Mouse (Mus musculus) MEL (cell line): ENCODE data around the gene Amz2. TPM values are rescaled to one million over a fixed set of nuclear protein-coding genes. Genes with fewer than 3 reads are reported as not detected.

Experiments
- DNase-seq: peaks from one replicate; pipeline ENCODE4 v3.0.0; 2011; ENCODE audit warnings: low read depth, low spot score
- H3K27ac ChIP-seq: 2 replicates; pipeline ENCODE4 v1.5.1; 2012; ENCODE audit warnings: low read depth, mild to moderate bottlenecking, control low read depth, low read length, moderate library complexity; ENCODE audit not compliant: control insufficient read depth
- H3K27me3 ChIP-seq, 2 experiments: fragments of 150-350 bp in 1 of 2; sonication (generic) in 1 of 2; 2 replicates each; pipeline ENCODE4 v1.6.1; 2012; ENCODE audit warnings: low read length in 2 of 2, mild to moderate bottlenecking in 2 of 2, improper control_type of control experiment in 1 of 2, moderate library complexity in 1 of 2; ENCODE audit not compliant: insufficient read depth in 2 of 2, control insufficient read depth in 1 of 2
- H3K36me3 ChIP-seq, 2 experiments: 2 replicates each; pipeline ENCODE4 v1.6.1; 2012 to 2014; ENCODE audit warnings: low read length in 2 of 2, improper control_type of control experiment in 1 of 2, inconsistent platforms in 1 of 2, mild to moderate bottlenecking in 1 of 2; ENCODE audit not compliant: insufficient read depth in 2 of 2, control insufficient read depth in 1 of 2
- H3K4me1 ChIP-seq, 2 experiments: fragments of 150-350 bp in 1 of 2; sonication (generic) in 1 of 2; 2 replicates each; pipeline ENCODE4 v1.6.1; 2012; ENCODE audit warnings: low read length in 2 of 2, improper control_type of control experiment in 1 of 2, mild to moderate bottlenecking in 1 of 2; ENCODE audit not compliant: insufficient read depth in 2 of 2, control insufficient read depth in 1 of 2
- H3K4me3 ChIP-seq, 2 experiments: fragments of 150-350 bp in 1 of 2; sonication (generic) in 1 of 2; 2 replicates each; pipeline ENCODE4 v1.5.1; 2012; ENCODE audit warnings: low read depth in 2 of 2, low read length in 2 of 2, mild to moderate bottlenecking in 2 of 2, moderate library complexity in 2 of 2, control low read depth in 1 of 2, improper control_type of control experiment in 1 of 2; ENCODE audit not compliant: control insufficient read depth in 1 of 2, insufficient read depth in 1 of 2
- H3K79me2 ChIP-seq: 2 replicates; pipeline ENCODE4 v1.6.1; 2012; ENCODE audit warnings: mild to moderate bottlenecking, low read length, moderate library complexity; ENCODE audit not compliant: control insufficient read depth, poor library complexity, insufficient read depth
- H3K9ac ChIP-seq: 2 replicates; pipeline ENCODE4 v1.6.1; 2012; ENCODE audit warnings: low read depth, mild to moderate bottlenecking, control low read depth, low read length, moderate library complexity; ENCODE audit not compliant: control insufficient read depth, poor library complexity, severe bottlenecking
- H3K9me3 ChIP-seq: fragments of 150-350 bp; sonication (generic); replicated peaks from 2 replicates; pipeline ENCODE4 v1.6.1; 2012; ENCODE audit warnings: mild to moderate bottlenecking, low read length, improper control_type of control experiment, moderate library complexity; ENCODE audit not compliant: insufficient read depth
- CHD2 ChIP-seq: IDR thresholded peaks from 2 replicates; pipeline ENCODE4 v1.6.1; 2011; ENCODE audit warnings: low read length, improper control_type of control experiment
- CTCF ChIP-seq, 3 experiments: IDR thresholded peaks in 2 of 3; conservative IDR thresholded peaks in 1 of 3; 2 replicates each; pipeline ENCODE4 v1.5.1; 2011 to 2012; ENCODE audit warnings: low read length in 3 of 3, low read depth in 2 of 3, mild to moderate bottlenecking in 2 of 3, improper control_type of control experiment in 1 of 3, inconsistent platforms in 1 of 3, mixed read lengths in 1 of 3, moderate library complexity in 1 of 3; ENCODE audit not compliant: control insufficient read depth in 1 of 3, insufficient read depth in 1 of 3, poor library complexity in 1 of 3, severe bottlenecking in 1 of 3
- ELF1 ChIP-seq: IDR thresholded peaks from 2 replicates; pipeline ENCODE4 v1.6.1; 2014; ENCODE audit warnings: low read depth, mild to moderate bottlenecking, inconsistent platforms, low read length, improper control_type of control experiment, moderate library complexity
- ETS1 ChIP-seq: IDR thresholded peaks from 2 replicates; pipeline ENCODE4 v1.6.1; 2012; ENCODE audit warnings: low read depth, mild to moderate bottlenecking, inconsistent platforms, low read length, improper control_type of control experiment, moderate library complexity
- JUND ChIP-seq: IDR thresholded peaks from 2 replicates; pipeline ENCODE4 v1.6.1; 2011; ENCODE audit warnings: low read depth, mild to moderate bottlenecking, improper control_type of control experiment, low read length
- KAT2A ChIP-seq: conservative IDR thresholded peaks from 2 replicates; pipeline ENCODE4 v1.6.1; 2012; ENCODE audit warnings: low read depth, low read length, improper control_type of control experiment, inconsistent platforms
- MEF2A ChIP-seq: IDR thresholded peaks from 2 replicates; pipeline ENCODE4 v1.6.1; 2014; ENCODE audit warnings: low read depth, mild to moderate bottlenecking, inconsistent platforms, low read length, improper control_type of control experiment; ENCODE audit not compliant: poor library complexity, insufficient replicate concordance, severe bottlenecking; ENCODE audit errors: extremely low read depth
- MYC ChIP-seq: IDR thresholded peaks from 2 replicates; pipeline ENCODE4 v1.6.1; 2011; ENCODE audit warnings: low read depth, mild to moderate bottlenecking, low read length, improper control_type of control experiment, moderate library complexity
- NELFE ChIP-seq: IDR thresholded peaks from 2 replicates; pipeline ENCODE4 v1.6.1; 2011; ENCODE audit warnings: low read depth, low read length, improper control_type of control experiment
- NRF1 ChIP-seq: IDR thresholded peaks from 2 replicates; pipeline ENCODE4 v1.6.1; 2014; ENCODE audit warnings: low read depth, mild to moderate bottlenecking, inconsistent platforms, low read length, improper control_type of control experiment, moderate library complexity; ENCODE audit not compliant: poor library complexity, insufficient read depth, severe bottlenecking
- POLR2A ChIP-seq, 2 experiments: IDR thresholded peaks; 2 replicates each; pipeline ENCODE4 v1.6.1; 2011 to 2012; ENCODE audit warnings: low read length in 2 of 2, mild to moderate bottlenecking in 2 of 2, control low read depth in 1 of 2, improper control_type of control experiment in 1 of 2, low read depth in 1 of 2, moderate library complexity in 1 of 2; ENCODE audit not compliant: control insufficient read depth in 1 of 2, insufficient read depth in 1 of 2, poor library complexity in 1 of 2
- POLR2AphosphoS5 ChIP-seq: IDR thresholded peaks from 2 replicates; pipeline ENCODE4 v1.6.1; 2012; ENCODE audit warnings: low read depth, borderline replicate concordance, mild to moderate bottlenecking, inconsistent platforms, low read length, moderate library complexity, mixed read lengths
- RAD21 ChIP-seq: IDR thresholded peaks from 2 replicates; pipeline ENCODE4 v1.6.1; 2011; ENCODE audit warnings: mild to moderate bottlenecking, low read depth, low read length, improper control_type of control experiment
- RCOR1 ChIP-seq: IDR thresholded peaks from 2 replicates; pipeline ENCODE4 v1.6.1; 2012; ENCODE audit warnings: low read depth, mild to moderate bottlenecking, inconsistent platforms, low read length, improper control_type of control experiment
- SIN3A ChIP-seq: IDR thresholded peaks from 2 replicates; pipeline ENCODE4 v1.6.1; 2012; ENCODE audit warnings: low read length, improper control_type of control experiment, inconsistent platforms
- SMC3 ChIP-seq: IDR thresholded peaks from 2 replicates; pipeline ENCODE4 v1.6.1; 2011; ENCODE audit warnings: low read depth, low read length, improper control_type of control experiment
- TCF12 ChIP-seq: IDR thresholded peaks from 2 replicates; pipeline ENCODE4 v1.6.1; 2014; ENCODE audit warnings: low read depth, mild to moderate bottlenecking, inconsistent platforms, low read length, improper control_type of control experiment, moderate library complexity
- USF1 ChIP-seq: IDR thresholded peaks from 2 replicates; pipeline ENCODE4 v1.6.1; 2014; ENCODE audit warnings: low read depth, mild to moderate bottlenecking, inconsistent platforms, low read length, improper control_type of control experiment, moderate library complexity
- ZC3H11A ChIP-seq: IDR thresholded peaks from 2 replicates; pipeline ENCODE4 v1.6.1; 2012; ENCODE audit warnings: low read depth, mild to moderate bottlenecking, inconsistent platforms, low read length, improper control_type of control experiment
- ZKSCAN1 ChIP-seq: IDR thresholded peaks from 2 replicates; pipeline ENCODE4 v1.6.1; 2012; ENCODE audit warnings: low read depth, mild to moderate bottlenecking, inconsistent platforms, low read length, improper control_type of control experiment, moderate library complexity
- polyA plus RNA-seq, 2 experiments: library from polyadenylated mRNA; stranded (reverse) in 1 of 2; unstranded in 1 of 2; fragments of >175 nt in 1 of 2; fragments of >200 nt in 1 of 2; gene quantifications; 2 replicates each; pipeline versions ENCODE4 v1.2.1 to v1.2.4; 2012; ENCODE audit warnings: low replicate concordance in 2 of 2, low read depth in 1 of 2; ENCODE audit not compliant: insufficient read length in 2 of 2, insufficient read depth in 1 of 2, missing spikeins in 1 of 2
- total RNA-seq: library from RNA; depleted of rRNA; stranded (reverse); fragments of 300-350 nt; gene quantifications from 2 replicates; pipeline ENCODE4 v1.2.3, GENCODE M21; 2012

Amz2 gene
- total and polyA plus RNA-seq, 3 experiments = 40.2 to 1,743 (median 47.1) TPM

DNA sequence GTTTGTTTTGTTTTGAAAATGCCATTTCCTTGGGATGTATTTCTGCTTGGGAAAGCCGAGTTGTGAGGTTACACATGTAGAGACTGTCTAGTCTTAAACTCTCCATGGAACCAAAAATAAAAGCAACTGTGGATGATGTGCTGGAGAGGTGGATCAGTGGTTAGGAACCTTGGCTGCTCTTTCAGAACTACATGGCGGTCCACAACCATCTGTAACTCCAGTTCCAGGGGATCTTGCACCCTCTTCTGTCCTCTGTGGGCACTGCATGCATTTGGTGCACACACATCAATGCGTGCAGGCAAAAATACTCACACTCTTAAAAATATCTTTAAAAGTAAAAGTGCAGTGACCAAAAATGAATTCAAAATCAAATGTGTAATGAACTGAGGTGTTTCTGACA lies 15.4 kb downstream of the Amz2 start:
- TF ChIP-seq ZC3H11A = peak; percentile 98
- 0 out of 2 replicates have a peak, but pooled peaks have one; percentile 19 for TF ChIP-seq RCOR1
- TF ChIP-seq TCF12 = no peak
- TF ChIP-seq RAD21 = peak; percentile 97
- TF ChIP-seq MYC = 0 out of 2 replicates have a peak, but pooled peaks have one; percentile 72
- no peak for TF ChIP-seq NELFE
- peak; percentile 18; the same call in 1 of the 2 replicates for TF ChIP-seq ELF1
- peak; percentile 72 for TF ChIP-seq SIN3A
- no peak for TF ChIP-seq NRF1
- TF ChIP-seq KAT2A = no peak
- TF ChIP-seq MEF2A = no peak
- TF ChIP-seq SMC3 = peak; percentile 98
- no peak for TF ChIP-seq POLR2AphosphoS5
- peak; percentile 65; the same call in 1 of the 2 replicates for TF ChIP-seq JUND
- peak in 2 of 3 experiments; percentile 81 to 83; a peak in 5 of 6 replicates for TF ChIP-seq CTCF (IDR thresholded peaks at IDR 0.05 in 2 of 3, conservative IDR thresholded peaks at IDR 0.05 in 1 of 3; ENCODE audit: control insufficient read depth in 1 of 3, insufficient read depth in 1 of 3, low read depth in 2 of 3, low read length in 3 of 3, poor library complexity in 1 of 3, severe bottlenecking in 1 of 3)
- TF ChIP-seq CHD2 = no peak
- TF ChIP-seq ETS1 = 0 out of 2 replicates have a peak, but pooled peaks have one; percentile 30
- H3K27ac ChIP-seq = no peak overlapping the region
- H3K4me1 ChIP-seq = peaks cover 0 to 7% of the 10 kb centered on the region in 2 experiments; a peak in 3 of 4 replicates
- H3K4me3 ChIP-seq = no peak overlapping the region; a peak in 1 of 4 replicates
- no peak overlapping the region; the same call in 1 of the 2 replicates for H3K9ac ChIP-seq
- H3K27me3 ChIP-seq = no peaks in the 10 kb centered on the region
- H3K36me3 ChIP-seq = peaks cover 0 to 8% of the 10 kb centered on the region in 2 experiments; a peak in 1 of 4 replicates
- H3K9me3 ChIP-seq = no peaks in the 10 kb centered on the region
- peak; percentile 89 for DNase-seq
- peaks cover 2% of the 10 kb centered on the region; the same call in 1 of the 2 replicates for H3K79me2 ChIP-seq

DNA sequence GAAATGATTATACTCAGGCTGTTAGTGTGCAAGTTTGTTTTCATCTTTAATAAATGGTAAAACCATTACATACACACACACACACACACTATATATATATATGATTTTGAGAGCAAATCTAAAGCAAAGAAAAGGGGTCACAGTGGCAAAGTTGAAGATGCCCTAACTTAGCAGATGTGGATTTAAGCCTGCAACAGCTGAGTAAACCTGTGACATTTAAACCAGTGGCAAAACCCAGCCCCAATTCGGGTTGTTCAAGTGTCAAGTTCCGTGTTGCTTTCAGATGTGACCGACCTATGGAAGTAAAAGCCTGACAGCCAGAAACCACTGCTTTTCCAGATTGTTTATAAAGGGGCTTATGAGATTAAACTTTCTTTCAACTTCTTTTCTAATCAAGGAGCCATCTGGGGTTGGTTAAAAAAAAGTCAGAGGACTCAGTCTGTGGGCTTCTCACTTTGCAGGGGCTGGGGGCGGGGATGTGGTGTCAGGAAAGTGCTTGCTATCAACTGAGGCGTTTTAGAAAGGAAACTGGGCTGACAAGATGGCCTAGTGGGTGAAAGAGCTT lies 16.5 kb downstream of the Amz2 start:
- DNase-seq = no peak
- Histone ChIP-seq H3K36me3 (peaks cover 0 to 8% of the 10 kb centered on the region in 2 experiments; a peak in 1 of 4 replicates), H3K9ac (no peak overlapping the region), H3K27ac (no peak overlapping the region), H3K79me2 (peaks cover 2% of the 10 kb centered on the region; the same call in 1 of the 2 replicates), H3K9me3 (no peaks in the 10 kb centered on the region), H3K27me3 (no peaks in the 10 kb centered on the region), H3K4me1 (peaks cover 0 to 7% of the 10 kb centered on the region in 2 experiments; a peak in 3 of 4 replicates), H3K4me3 (no peak overlapping the region)
- TF ChIP-seq CTCF (IDR thresholded peaks at IDR 0.05 in 2 of 3, conservative IDR thresholded peaks at IDR 0.05 in 1 of 3; ENCODE audit: control insufficient read depth in 1 of 3, insufficient read depth in 1 of 3, low read depth in 2 of 3, low read length in 3 of 3, poor library complexity in 1 of 3, severe bottlenecking in 1 of 3) = no peak
- no peak for TF ChIP-seq POLR2A (IDR thresholded peaks at IDR 0.05; ENCODE audit: control insufficient read depth in 1 of 2, insufficient read depth in 1 of 2, low read depth in 1 of 2, low read length in 2 of 2, poor library complexity in 1 of 2)
- no peak for TF ChIP-seq ETS1
- TF ChIP-seq ELF1 = no peak
- TF ChIP-seq RCOR1 = no peak
- TF ChIP-seq CHD2 = no peak
- no peak for TF ChIP-seq JUND
- no peak for TF ChIP-seq POLR2AphosphoS5
- TF ChIP-seq NRF1 = no peak
- no peak for TF ChIP-seq USF1
- TF ChIP-seq SIN3A = no peak
- no peak for TF ChIP-seq ZKSCAN1
